Mouse (Mus musculus) midbrain, embryonic 12.5 days (tissue): ENCODE results near the gene Adm2. TPM values are rescaled to one million over a fixed set of nuclear protein-coding genes. Genes with fewer than 3 reads are reported as not detected.

ENCODE experiments used
- ATAC-seq: fragments of 200-750 bp; cut with Nextera tagmentation; 2 replicates; pipeline ENCODE4 v1.8.0; 2017; ENCODE audit warnings: low read depth, moderate TSS enrichment, moderate library complexity; ENCODE audit not compliant: low FRiP score
- H3K27ac ChIP-seq: fragments of 300-500 bp; sonication (generic); replicated peaks from 2 replicates; pipeline ENCODE4 v1.5.1; 2016; ENCODE audit warnings: mild to moderate bottlenecking
- H3K27me3 ChIP-seq: fragments of 300-500 bp; sonication (generic); 2 replicates; pipeline ENCODE4 v1.6.1; 2016; ENCODE audit warnings: mild to moderate bottlenecking
- H3K36me3 ChIP-seq: fragments of 300-500 bp; sonication (generic); 2 replicates; pipeline ENCODE4 v1.6.1; 2016
- H3K4me1 ChIP-seq: fragments of 300-500 bp; sonication (generic); 2 replicates; pipeline ENCODE4 v1.6.1; 2016
- H3K4me2 ChIP-seq: fragments of 300-500 bp; sonication (generic); replicated peaks from 2 replicates; pipeline ENCODE4 v1.6.1; 2016; ENCODE audit warnings: mild to moderate bottlenecking, moderate library complexity
- H3K4me3 ChIP-seq: fragments of 300-500 bp; sonication (generic); 2 replicates; pipeline ENCODE4 v1.5.1; 2016; ENCODE audit warnings: mild to moderate bottlenecking
- H3K9ac ChIP-seq: fragments of 300-500 bp; sonication (generic); replicated peaks from 2 replicates; pipeline ENCODE4 v1.6.1; 2016; ENCODE audit warnings: mild to moderate bottlenecking, moderate library complexity
- H3K9me3 ChIP-seq: fragments of 300-500 bp; sonication (generic); 2 replicates; pipeline ENCODE4 v1.6.1; 2016; ENCODE audit warnings: mild to moderate bottlenecking
- WGBS: fragments of 180-500 bp; shearing (Covaris S2); methylation state at CpG from one replicate; pipeline ENCODE4 v1.1.7; 2016; 5-methylcytosine and 5-hydroxymethylcytosine counted together
- microRNA-seq: library from miRNA; unstranded; fragments of <30 nt; microRNA quantifications from one replicate; pipeline ENCODE4, GENCODE M21; 2017
- polyA plus RNA-seq: library from polyadenylated mRNA; unstranded; fragments of >200 nt; fragmentation: Nextera tagmentation; extraction: Ambion mirVana; gene quantifications from 2 replicates; pipeline ENCODE4 v1.2.1, GENCODE M21; 2016

Gene Adm2
- polyA plus RNA-seq, 1 experiment from 2014 or later, result not detected

DNA sequence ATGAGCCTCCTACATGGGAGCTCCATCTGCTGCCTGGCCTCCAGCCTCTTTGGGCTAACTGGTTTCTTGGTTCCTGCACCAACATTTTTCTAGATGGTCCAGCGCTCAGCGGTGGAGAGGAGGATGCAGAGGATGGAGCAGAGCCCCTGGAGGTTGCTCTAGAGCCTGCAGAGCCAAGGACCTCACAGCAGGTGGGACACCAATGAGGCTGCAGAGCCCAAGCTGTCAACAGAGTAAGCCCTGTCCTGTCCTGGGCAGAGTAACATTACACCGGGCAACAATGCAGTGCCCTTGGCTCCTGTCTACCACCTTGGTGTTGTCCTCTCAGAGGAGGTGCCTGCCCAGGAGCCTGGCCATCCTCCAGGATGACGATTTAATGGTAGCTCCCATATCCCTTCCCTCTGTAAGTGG lies 42.6 kb downstream of the Adm2 start:
- no peaks in the 10 kb centered on the region for H3K4me1 ChIP-seq
- no peak overlapping the region for H3K4me2 ChIP-seq
- ATAC-seq, result no peak
- H3K27ac ChIP-seq, result no peak overlapping the region
- peaks cover 97% of the 10 kb centered on the region for H3K36me3 ChIP-seq
- WGBS, result 91% methylated on average over 4 of the region's 4 CpGs
- H3K9ac ChIP-seq, result no peak overlapping the region
- H3K27me3 ChIP-seq, result no peaks in the 10 kb centered on the region
- no peaks in the 10 kb centered on the region for H3K9me3 ChIP-seq
- no peak overlapping the region for H3K4me3 ChIP-seq

DNA sequence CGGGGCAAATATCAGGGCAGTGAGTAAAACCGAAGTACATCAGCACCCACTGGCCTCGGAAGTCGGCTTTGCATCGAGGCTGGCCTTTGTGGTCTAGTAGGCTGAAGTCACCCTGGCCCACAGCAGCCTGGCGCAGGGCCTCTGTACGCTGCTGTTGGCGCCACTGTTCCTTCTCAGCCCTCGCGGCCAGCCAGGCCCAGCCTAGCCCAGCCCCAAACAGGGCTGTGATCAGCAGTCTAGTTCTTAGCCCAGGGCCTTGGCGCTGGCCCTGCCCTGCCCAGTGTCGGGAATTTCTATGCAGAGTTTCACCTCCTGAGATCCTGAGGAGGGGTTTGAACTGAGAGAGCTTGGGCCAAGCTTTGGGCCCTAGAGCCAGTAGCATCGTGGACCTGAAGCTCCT lies 49.5 kb downstream of the Adm2 start:
- 90% methylated on average over 13 of the region's 13 CpGs for WGBS
- H3K9me3 ChIP-seq, result no peaks in the 10 kb centered on the region
- peaks cover 15% of the 10 kb centered on the region for H3K4me1 ChIP-seq

DNA sequence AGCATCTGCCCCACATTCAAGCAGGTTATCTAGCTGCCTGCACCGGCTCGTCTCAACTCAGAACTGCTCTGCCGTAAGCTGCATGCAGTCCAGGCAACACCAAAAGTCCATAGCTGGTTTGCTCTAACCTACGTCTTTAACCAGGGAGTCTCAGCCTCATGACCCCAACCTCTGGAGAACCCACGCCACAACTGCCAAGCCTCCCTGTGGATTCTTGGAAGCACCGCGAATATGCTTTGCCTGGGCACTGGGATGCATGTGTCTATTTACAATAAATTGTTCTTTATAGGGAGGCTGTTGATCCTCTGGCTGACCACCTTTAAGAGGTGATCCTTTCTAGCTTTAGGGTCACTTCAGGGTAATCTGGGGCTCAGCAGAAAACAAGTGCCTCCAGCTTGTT lies 50.0 kb downstream of the Adm2 start:
- WGBS, result 87% methylated on average over 7 of the region's 7 CpGs
- ATAC-seq, result no peak
- Histone ChIP-seq H3K4me3 (no peak overlapping the region), H3K4me2 (peak overlapping the region; percentile 79), H3K4me1 (peaks cover 15% of the 10 kb centered on the region), H3K36me3 (peaks cover 51% of the 10 kb centered on the region), H3K27me3 (peaks cover 27% of the 10 kb centered on the region), H3K9ac (no peak overlapping the region), H3K27ac (peak overlapping the region; percentile 31; the same call in 1 of the 2 replicates), H3K9me3 (no peaks in the 10 kb centered on the region)

More for the DNA sequence above, 49.5 kb downstream of the Adm2 start:
- H3K27me3 ChIP-seq, result peaks cover 23% of the 10 kb centered on the region
- H3K4me3 ChIP-seq, result no peak overlapping the region
- H3K9ac ChIP-seq, result no peak overlapping the region
- peaks cover 56% of the 10 kb centered on the region for H3K36me3 ChIP-seq
- H3K27ac ChIP-seq, result no peak overlapping the region; the same call in 1 of the 2 replicates
- ATAC-seq, result no peak
- no peak overlapping the region for H3K4me2 ChIP-seq

DNA sequence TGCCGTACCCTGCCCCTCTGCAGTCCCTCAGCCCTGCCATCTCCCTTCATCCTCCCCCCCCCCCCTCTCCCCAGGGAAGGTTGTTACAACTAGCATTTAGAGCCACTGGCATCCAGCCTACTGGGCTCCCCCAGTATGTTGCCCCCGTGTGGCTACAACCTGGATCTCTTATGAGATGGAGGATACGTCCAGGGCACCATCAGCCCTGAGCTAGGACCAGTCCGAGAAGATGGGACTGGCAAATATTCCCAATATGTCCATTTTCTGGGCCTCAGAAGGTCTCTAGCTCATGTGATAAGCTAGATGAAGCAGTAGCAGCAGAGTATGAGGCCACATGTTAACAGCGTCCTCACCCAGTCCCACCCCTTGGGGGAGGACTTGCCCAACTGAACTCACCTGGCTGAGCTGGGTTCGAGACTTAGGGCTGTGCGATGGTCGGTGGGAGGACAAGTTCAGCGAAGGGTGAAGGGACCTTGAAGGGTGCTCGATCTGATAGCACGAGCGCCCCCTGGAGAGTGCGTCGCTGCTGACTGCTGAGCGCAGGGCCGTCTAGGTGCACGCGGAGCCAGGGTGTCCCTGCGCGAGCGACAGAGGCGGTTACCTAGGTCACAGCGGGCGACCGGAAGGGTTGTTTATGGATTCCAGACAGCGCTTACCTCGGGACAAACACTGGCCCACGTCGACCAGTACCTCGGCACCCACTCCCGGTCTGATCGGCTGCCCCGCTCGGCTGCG lies 50.7 kb downstream of the Adm2 start:
- H3K36me3 ChIP-seq, result peaks cover 45% of the 10 kb centered on the region
- ATAC-seq, result peak; percentile 78
- H3K4me1 ChIP-seq, result peaks cover 17% of the 10 kb centered on the region
- peak overlapping the region; percentile 90 for H3K27ac ChIP-seq
- peak overlapping the region; percentile 73 for H3K9ac ChIP-seq
- peaks cover 34% of the 10 kb centered on the region for H3K27me3 ChIP-seq
- H3K9me3 ChIP-seq, result no peaks in the 10 kb centered on the region
- H3K4me2 ChIP-seq, result peak overlapping the region; percentile 79
- H3K4me3 ChIP-seq, result peak overlapping the region; percentile 73
- whole genome bisulfite sequencing, result 3% methylated on average over 35 of the region's 35 CpGs

DNA sequence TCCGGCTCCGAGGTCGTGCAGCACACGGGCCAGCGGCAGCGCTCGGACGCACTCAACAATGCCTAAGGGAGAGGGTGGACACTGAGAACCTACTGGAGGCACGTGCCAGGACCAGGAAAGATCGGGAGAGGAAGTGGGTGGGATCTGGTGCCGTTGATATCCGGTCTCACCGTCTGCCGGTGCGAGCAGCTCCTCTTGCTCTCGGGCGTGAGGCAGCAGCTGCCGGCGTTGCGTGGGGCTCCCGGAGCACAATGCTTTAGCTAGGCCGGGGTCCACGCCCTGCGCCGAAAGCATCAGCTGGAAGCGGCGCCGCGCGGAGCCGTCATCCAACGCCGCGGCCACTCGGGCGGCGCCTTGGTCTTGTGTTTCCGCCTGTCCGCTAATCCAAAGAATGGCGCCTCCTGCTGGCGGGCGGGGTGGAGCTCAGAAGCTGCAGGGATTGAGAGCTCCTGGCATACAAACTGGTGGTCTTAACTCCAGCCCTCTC lies 51.3 kb downstream of the Adm2 start, which contains the start of gene Sco2:
Sco2 (minus strand) TSS at position 85 of the 487 bp plus-strand sequence.
- under 1% methylated on average over 42 of the region's 42 CpGs for whole genome bisulfite sequencing

More for the DNA sequence above, 51.3 kb downstream of the Adm2 start, which contains the start of gene Sco2:
- Histone ChIP-seq H3K9me3 (no peaks in the 10 kb centered on the region), H3K27ac (peak within 1 kb of the TSS; percentile 90), H3K4me2 (peak within 1 kb of the TSS; percentile 79), H3K4me3 (peak within 1 kb of the TSS; percentile 73), H3K27me3 (peaks cover 40% of the 10 kb centered on the region), H3K36me3 (peaks cover 38% of the 10 kb centered on the region), H3K4me1 (peaks cover 23% of the 10 kb centered on the region), H3K9ac (peak within 1 kb of the TSS; percentile 73)
- ATAC-seq, result peak; percentile 80

Small RNA genes within 50 kb of the gene (microRNA-seq; reads per million reads assigned to microRNA genes)
- 1.2 reads per million for gene Mir6959

Other genes with a start within 250 kb of the Adm2 start
- 47.9 and 49.2 TPM in 2 replicates for gene Trabd, start 247.6 kb upstream of the Adm2 start, polyA plus RNA-seq
- gene Selenoo, start 233.6 kb upstream of the Adm2 start, polyA plus RNA-seq, result 23.7 and 28.1 TPM in 2 replicates
- gene Tubgcp6, start 199.6 kb upstream of the Adm2 start, polyA plus RNA-seq, result 25.0 and 25.1 TPM in 2 replicates
- 20.3 and 25.1 TPM in 2 replicates for gene Hdac10, start 194.0 kb upstream of the Adm2 start, polyA plus RNA-seq
- 14.5 and 20.1 TPM in 2 replicates for gene Mapk12, start 182.0 kb upstream of the Adm2 start, polyA plus RNA-seq
- 45.7 and 50.2 TPM in 2 replicates for gene Mapk11, start 173.1 kb upstream of the Adm2 start, polyA plus RNA-seq
- 164 and 170 TPM in 2 replicates for gene Plxnb2, start 141.9 kb upstream of the Adm2 start, polyA plus RNA-seq
- 53.3 and 58.6 TPM in 2 replicates for gene Dennd6b, start 126.2 kb upstream of the Adm2 start, polyA plus RNA-seq
- 63.7 and 68.5 TPM in 2 replicates for gene Ppp6r2, start 111.2 kb upstream of the Adm2 start, polyA plus RNA-seq
- gene Sbf1, start 7.4 kb upstream of the Adm2 start, polyA plus RNA-seq, result 91.7 and 94.0 TPM in 2 replicates
- not detected in 2 replicates for gene Miox, start 11.7 kb downstream of the Adm2 start, polyA plus RNA-seq
- gene Lmf2, start 32.9 kb downstream of the Adm2 start, polyA plus RNA-seq, result 44.3 and 48.8 TPM in 2 replicates
- gene Ncaph2, start 33.0 kb downstream of the Adm2 start, polyA plus RNA-seq, result 164 and 170 TPM in 2 replicates
- gene Sco2, start 51.1 kb downstream of the Adm2 start, polyA plus RNA-seq, result 5.8 TPM in 2 replicates
- 1.4 and 1.9 TPM in 2 replicates for gene Tymp, start 54.3 kb downstream of the Adm2 start, polyA plus RNA-seq
- gene Odf3b, start 56.6 kb downstream of the Adm2 start, polyA plus RNA-seq, result 0.51 and 1.2 TPM in 2 replicates
- gene Klhdc7b, start 62.2 kb downstream of the Adm2 start, polyA plus RNA-seq, result not detected in 2 replicates
- gene Syce3, start 87.8 kb downstream of the Adm2 start, polyA plus RNA-seq, result not detected in 2 replicates
- 0.90 and 1.1 TPM in 2 replicates for gene Cpt1b, start 103.1 kb downstream of the Adm2 start, polyA plus RNA-seq
- 5.7 and 7.0 TPM in 2 replicates for gene C730034F03Rik, start 106.9 kb downstream of the Adm2 start, polyA plus RNA-seq
- gene Gm44502, start 107.0 kb downstream of the Adm2 start, polyA plus RNA-seq, result not detected in 2 replicates
- gene Chkb, start 107.2 kb downstream of the Adm2 start, polyA plus RNA-seq, result 67.5 and 68.0 TPM in 2 replicates
- gene Mapk8ip2, start 131.2 kb downstream of the Adm2 start, polyA plus RNA-seq, result 54.9 and 58.7 TPM in 2 replicates
- gene Arsa, start 154.7 kb downstream of the Adm2 start, polyA plus RNA-seq, result 13.7 and 14.1 TPM in 2 replicates
- 6.9 and 8.0 TPM in 2 replicates for gene Shank3, start 176.9 kb downstream of the Adm2 start, polyA plus RNA-seq
- gene Acr, start 245.6 kb downstream of the Adm2 start, polyA plus RNA-seq, result 0.74 and 1.3 TPM in 2 replicates